Mouse (Mus musculus) midbrain, postnatal 0 days (tissue): ENCODE results near the gene Nelfb. TPM values are rescaled to one million over a fixed set of nuclear protein-coding genes. Genes with fewer than 3 reads are reported as not detected.
A peak's percentile ranks its signal among the peaks of the same experiment; 100 is the strongest.

Experiments
- ATAC-seq: fragments of 200-750 bp; cut with Nextera tagmentation; 2 replicates; pipeline ENCODE4 v1.8.0; 2017; ENCODE audit warnings: moderate number of reproducible peaks, mild to moderate bottlenecking, moderate TSS enrichment, moderate library complexity; ENCODE audit not compliant: low FRiP score
- DNase-seq: peaks from one replicate; pipeline ENCODE4 v3.0.0-alpha.2; 2015; ENCODE audit warnings: low spot score
- H3K27ac ChIP-seq: fragments of 300-500 bp; sonication (generic); 2 replicates; pipeline ENCODE4 v1.5.1; 2014; ENCODE audit warnings: low read depth, mild to moderate bottlenecking, low read length, mixed read lengths
- H3K27me3 ChIP-seq: fragments of 300-500 bp; sonication (generic); 2 replicates; pipeline ENCODE4 v1.6.1; 2014; ENCODE audit warnings: low read length, control low read depth, mixed read lengths; ENCODE audit not compliant: insufficient read depth
- H3K36me3 ChIP-seq: fragments of 300-500 bp; sonication (generic); 2 replicates; pipeline ENCODE4 v1.6.1; 2014; ENCODE audit warnings: low read length, control low read depth, mixed read lengths; ENCODE audit not compliant: insufficient read depth
- H3K4me1 ChIP-seq: fragments of 300-500 bp; sonication (generic); 2 replicates; pipeline ENCODE4 v1.6.1; 2014; ENCODE audit warnings: mild to moderate bottlenecking, control low read depth, antibody characterized with exemption, low read length, mixed read lengths; ENCODE audit not compliant: insufficient read depth
- H3K4me2 ChIP-seq: fragments of 300-500 bp; sonication (generic); 2 replicates; pipeline ENCODE4 v1.6.1; 2014; ENCODE audit warnings: low read depth, mild to moderate bottlenecking, low read length, mixed read lengths; ENCODE audit not compliant: poor library complexity, severe bottlenecking
- H3K4me3 ChIP-seq: fragments of 300-500 bp; sonication (generic); 2 replicates; pipeline ENCODE4 v1.5.1; 2014; ENCODE audit warnings: low read depth, mild to moderate bottlenecking, low read length, moderate library complexity
- H3K9ac ChIP-seq: fragments of 300-500 bp; sonication (generic); replicated peaks from 2 replicates; pipeline ENCODE4 v1.6.1; 2014; ENCODE audit warnings: mild to moderate bottlenecking, low read length, moderate library complexity, mixed read lengths; ENCODE audit not compliant: poor library complexity, severe bottlenecking
- H3K9me3 ChIP-seq: fragments of 300-500 bp; sonication (generic); 2 replicates; pipeline ENCODE4 v1.6.1; 2016; ENCODE audit warnings: low read length, control low read depth
- CTCF ChIP-seq: IDR thresholded peaks from 2 replicates; pipeline ENCODE4 v1.5.1; 2016; ENCODE audit warnings: antibody characterized with exemption, mild to moderate bottlenecking
- WGBS: fragments of 180-500 bp; shearing (Covaris S2); extraction: QIAGEN DNeasy Blood & Tissue Kit; methylation state at CpG from one replicate; pipeline ENCODE4 v1.1.7; 2014; 5-methylcytosine and 5-hydroxymethylcytosine counted together
- polyA plus RNA-seq: library from polyadenylated mRNA; unstranded; fragments of >200 nt; fragmentation: Nextera tagmentation; extraction: Ambion mirVana; gene quantifications from 2 replicates; pipeline ENCODE4 v1.2.1, GENCODE M21; 2015
- total RNA-seq: library from RNA; depleted of rRNA; stranded (reverse); fragments of >200 nt; gene quantifications from 2 replicates; pipeline ENCODE4 v1.2.3, GENCODE M21; 2014

Nelfb gene
- total and polyA plus RNA-seq, 2 experiments from 2014 or later: 87.0 to 90.4 TPM

- TF ChIP-seq CTCF: 0 out of 2 replicates have a peak, but pooled peaks have one; percentile 27
- ATAC-seq (0 out of 2 replicates have a peak, but pooled peaks have one; percentile 4), DNase-seq (peak; percentile 56)
- Histone ChIP-seq H3K9ac (peak overlapping the region; percentile 54), H3K4me2 (peak overlapping the region; percentile 57), H3K4me1 (peaks cover 13% of the 10 kb centered on the region; the same call in 1 of the 2 replicates), H3K9me3 (no peaks in the 10 kb centered on the region), H3K4me3 (peak overlapping the region; percentile 49), H3K27ac (peak overlapping the region; percentile 52), H3K27me3 (no peaks in the 10 kb centered on the region), H3K36me3 (no peaks in the 10 kb centered on the region)
- WGBS: under 1% methylated on average over 86 of the region's 100 CpGs
These were observed 30.1 kb downstream of the Nelfb start for GRCm38 (mm10) chr2:25180973-25181890.

GRCm38 (mm10) chr2:25180478-25180903, 30.8 kb downstream of the Nelfb start, which contains the start of gene Nrarp:
Nrarp (plus strand) TSS chr2:25180758.
- Histone ChIP-seq H3K9me3 (no peaks in the 10 kb centered on the region), H3K4me2 (peak within 1 kb of the TSS; percentile 57), H3K36me3 (no peaks in the 10 kb centered on the region), H3K27ac (peak within 1 kb of the TSS; percentile 52), H3K4me1 (peaks cover 13% of the 10 kb centered on the region; the same call in 1 of the 2 replicates), H3K9ac (peak within 1 kb of the TSS; percentile 54), H3K27me3 (no peaks in the 10 kb centered on the region), H3K4me3 (peak within 1 kb of the TSS; percentile 49)
- WGBS: under 1% methylated on average over 31 of the region's 35 CpGs
- peak; percentile 73 for TF ChIP-seq CTCF
- ATAC-seq: peak; percentile 90
- DNase-seq: peak; percentile 94

- WGBS: 35% methylated on average over 15 of the region's 15 CpGs
- DNase-seq (no peak), ATAC-seq (no peak)
- Histone ChIP-seq H3K9ac (no peak overlapping the region), H3K9me3 (no peaks in the 10 kb centered on the region), H3K27me3 (no peaks in the 10 kb centered on the region), H3K4me2 (peak overlapping the region; percentile 57), H3K4me1 (peaks cover 13% of the 10 kb centered on the region; the same call in 1 of the 2 replicates), H3K4me3 (peak overlapping the region; percentile 49; the same call in 1 of the 2 replicates), H3K36me3 (no peaks in the 10 kb centered on the region), H3K27ac (peak overlapping the region; percentile 48)
- no peak for TF ChIP-seq CTCF
These were observed 31.6 kb downstream of the Nelfb start for GRCm38 (mm10) chr2:25179566-25180217.

- peak overlapping the region; percentile 57 for H3K27ac ChIP-seq
- DNase-seq (peak; percentile 64), ATAC-seq (0 out of 2 replicates have a peak, but pooled peaks have one; percentile 17)
- no peak overlapping the region; the same call in 1 of the 2 replicates for H3K9ac ChIP-seq
- 0 out of 2 replicates have a peak overlapping the region, but pooled peaks have one; percentile 7 for H3K4me2 ChIP-seq
- peaks cover 13% of the 10 kb centered on the region; the same call in 1 of the 2 replicates for H3K4me1 ChIP-seq
- no peaks in the 10 kb centered on the region for H3K36me3 ChIP-seq
- no peaks in the 10 kb centered on the region for H3K27me3 ChIP-seq
- H3K9me3 ChIP-seq: no peaks in the 10 kb centered on the region
- WGBS: 20% methylated on average over 10 of the region's 10 CpGs
- H3K4me3 ChIP-seq: no peak overlapping the region
- no peak for TF ChIP-seq CTCF
These were observed 32.9 kb downstream of the Nelfb start for GRCm38 (mm10) chr2:25178285-25178972.

- Histone ChIP-seq H3K9ac (0 out of 2 replicates have a peak overlapping the region, but pooled peaks have one; percentile 9), H3K27me3 (no peaks in the 10 kb centered on the region), H3K4me3 (no peak overlapping the region), H3K4me2 (peak overlapping the region; percentile 7; the same call in 1 of the 2 replicates), H3K9me3 (no peaks in the 10 kb centered on the region), H3K36me3 (no peaks in the 10 kb centered on the region), H3K27ac (peak overlapping the region; percentile 68), H3K4me1 (peaks cover 11% of the 10 kb centered on the region; the same call in 1 of the 2 replicates)
- TF ChIP-seq CTCF: no peak
- WGBS: 15% methylated on average over 6 of the region's 6 CpGs
- DNase-seq (peak; percentile 78), ATAC-seq (peak; percentile 17; the same call in 1 of the 2 replicates)
These were observed 33.6 kb downstream of the Nelfb start for GRCm38 (mm10) chr2:25177685-25178084.
